Mouse (Mus musculus): ENCODE measurements around the gene Hspa12a.

The Hspa12a gene

GRCm38 (mm10) chr19:58860255-58861173, 82.9 kb downstream of the Hspa12a start:
- peak; percentile 72 to 84 for DNase-seq (ENCODE audit: low spot score in 2 of 2)

- DNase-seq (ENCODE audit: low spot score in 2 of 2): peak in 1 of 2 experiments; percentile 9
Measured at GRCm38 (mm10) chr19:58859831-58860254, 83.6 kb downstream of the Hspa12a start.

GRCm38 (mm10) chr19:58859357-58859756, 84.1 kb downstream of the Hspa12a start:
- DNase-seq (ENCODE audit: low spot score in 2 of 2): no peak

- DNase-seq (ENCODE audit: low spot score in 2 of 2): no peak
Measured at GRCm38 (mm10) chr19:58856129-58856855, 87.2 kb downstream of the Hspa12a start.

- no peak for DNase-seq (ENCODE audit: low spot score in 2 of 2)
Measured at GRCm38 (mm10) chr19:58854899-58855298, 88.6 kb downstream of the Hspa12a start.

- DNase-seq (ENCODE audit: low spot score in 2 of 2): peak in 1 of 2 experiments; percentile 8
Measured at GRCm38 (mm10) chr19:58853036-58853735, 90.3 kb downstream of the Hspa12a start.

GRCm38 (mm10) chr19:58850719-58851466, 92.6 kb downstream of the Hspa12a start:
- DNase-seq (ENCODE audit: low spot score in 2 of 2): peak in 1 of 2 experiments; percentile 54

GRCm38 (mm10) chr19:58849333-58850131, 93.9 kb downstream of the Hspa12a start:
- peak in 1 of 2 experiments; percentile 8 for DNase-seq (ENCODE audit: low spot score in 2 of 2)

GRCm38 (mm10) chr19:58843606-58844005, 99.8 kb downstream of the Hspa12a start:
- no peak for DNase-seq (ENCODE audit: low spot score in 2 of 2)

GRCm38 (mm10) chr19:58840721-58841271, 102.7 kb downstream of the Hspa12a start:
- DNase-seq (ENCODE audit: low spot score in 2 of 2): no peak

GRCm38 (mm10) chr19:58839806-58840205, 103.6 kb downstream of the Hspa12a start:
- DNase-seq (ENCODE audit: low spot score in 2 of 2): no peak

- DNase-seq (ENCODE audit: low spot score in 2 of 2): no peak
Measured at GRCm38 (mm10) chr19:58839345-58839744, 104.1 kb downstream of the Hspa12a start.

- DNase-seq (ENCODE audit: low spot score in 2 of 2): no peak
Measured at GRCm38 (mm10) chr19:58838706-58839105, 104.7 kb downstream of the Hspa12a start.

GRCm38 (mm10) chr19:58833639-58834180, 109.7 kb downstream of the Hspa12a start:
- no peak for DNase-seq (ENCODE audit: low spot score in 2 of 2)

GRCm38 (mm10) chr19:58832988-58833387, 110.5 kb downstream of the Hspa12a start:
- DNase-seq (ENCODE audit: low spot score in 2 of 2): no peak

GRCm38 (mm10) chr19:58831280-58831922, 112.1 kb downstream of the Hspa12a start:
- DNase-seq (ENCODE audit: low spot score in 2 of 2): no peak

GRCm38 (mm10) chr19:58830182-58830581, 113.3 kb downstream of the Hspa12a start:
- DNase-seq (ENCODE audit: low spot score in 2 of 2): no peak

GRCm38 (mm10) chr19:58829575-58829974, 113.9 kb downstream of the Hspa12a start:
- DNase-seq (ENCODE audit: low spot score in 2 of 2): no peak

- DNase-seq (ENCODE audit: low spot score in 2 of 2): no peak
Measured at GRCm38 (mm10) chr19:58827656-58828055, 115.8 kb downstream of the Hspa12a start.

Data from urinary bladder, adult 18-20 months (tissue).